Mouse (Mus musculus) CH12.LX (cell line): Measurements from ENCODE around the gene Stx8.

Experiments used
- CHD1 ChIP-seq: IDR thresholded peaks from 2 replicates; pipeline ENCODE4 v1.6.1; 2012; ENCODE audit warnings: low read depth, low read length, improper control_type of control experiment, inconsistent platforms
- CTCF ChIP-seq, 2 experiments: IDR thresholded peaks in 1 of 2; conservative IDR thresholded peaks in 1 of 2; 2 replicates each; pipeline ENCODE4 v1.5.1; 2011 to 2012; ENCODE audit warnings: low read depth in 2 of 2, low read length in 2 of 2, improper control_type of control experiment in 1 of 2, inconsistent platforms in 1 of 2, mild to moderate bottlenecking in 1 of 2, moderate library complexity in 1 of 2
- EP300 ChIP-seq: IDR thresholded peaks from 2 replicates; pipeline ENCODE4 v1.6.1; 2011; ENCODE audit warnings: low read length, improper control_type of control experiment
- JUN ChIP-seq: IDR thresholded peaks from 2 replicates; pipeline ENCODE4 v1.6.1; 2011; ENCODE audit warnings: low read depth, mild to moderate bottlenecking, low read length, improper control_type of control experiment, moderate library complexity; ENCODE audit not compliant: insufficient read depth
- MAX ChIP-seq: IDR thresholded peaks from 2 replicates; pipeline ENCODE4 v1.6.1; 2011; ENCODE audit warnings: low read length, improper control_type of control experiment
- NELFE ChIP-seq: IDR thresholded peaks from 2 replicates; pipeline ENCODE4 v1.6.1; 2011; ENCODE audit warnings: low read depth, low read length, improper control_type of control experiment
- POLR2A ChIP-seq: IDR thresholded peaks from 2 replicates; pipeline ENCODE4 v1.6.1; 2011; ENCODE audit warnings: low read depth, mild to moderate bottlenecking, improper control_type of control experiment, low read length

GRCm38 (mm10) chr11:68145066-68145585 lies 179.1 kb downstream of the Stx8 start:
- TF ChIP-seq NELFE (no peak), CTCF (conservative IDR thresholded peaks at IDR 0.05 in 1 of 2, IDR thresholded peaks at IDR 0.05 in 1 of 2; ENCODE audit: low read depth in 2 of 2, low read length in 2 of 2) (no peak), MAX (no peak), POLR2A (no peak), EP300 (no peak), JUN (no peak), CHD1 (no peak)
